Mouse (Mus musculus) myocyte (in vitro differentiated cells): Measurements from ENCODE around the gene Trim43b.
"Not testable (repeated sequence)": the region's sequence is repeated elsewhere in the genome, so short reads cannot be mapped to it uniquely, and the experiment has no call there.

ENCODE experiments used
- CEBPB ChIP-seq: IDR thresholded peaks from 2 replicates; pipeline ENCODE4 v1.6.1; 2011; ENCODE audit warnings: mild to moderate bottlenecking, moderate library complexity; ENCODE audit not compliant: poor library complexity, insufficient read depth, severe bottlenecking
- E2F4 ChIP-seq: IDR thresholded peaks from one replicate; pipeline ENCODE4 v1.6.1; 2011; ENCODE audit warnings: mild to moderate bottlenecking, control low read depth, moderate library complexity; ENCODE audit not compliant: insufficient read depth
- MAX ChIP-seq: IDR thresholded peaks from one replicate; pipeline ENCODE4 v1.6.1; 2011; ENCODE audit warnings: low read depth, mild to moderate bottlenecking, control low read depth
- MYOD1 ChIP-seq, 3 experiments: IDR thresholded peaks; one replicate each; pipeline ENCODE4 v1.6.1; 2011; ENCODE audit warnings: control low read depth in 2 of 3, low read depth in 2 of 3, mild to moderate bottlenecking in 2 of 3, moderate library complexity in 1 of 3; ENCODE audit not compliant: insufficient read length in 2 of 3, control insufficient read depth in 1 of 3
- MYOG ChIP-seq, 3 experiments: IDR thresholded peaks; one replicate each; pipeline ENCODE4 v1.6.1; 2011; ENCODE audit warnings: control low read depth in 2 of 3, low read depth in 2 of 3, mild to moderate bottlenecking in 2 of 3; ENCODE audit not compliant: insufficient read length in 2 of 3, control insufficient read depth in 1 of 3, insufficient read depth in 1 of 3
- POLR2A ChIP-seq: IDR thresholded peaks from one replicate; pipeline ENCODE4 v1.6.1; 2011; ENCODE audit warnings: low read depth, mild to moderate bottlenecking, control low read depth, moderate library complexity; ENCODE audit not compliant: insufficient read length
- POLR2AphosphoS2 ChIP-seq: IDR thresholded peaks from one replicate; pipeline ENCODE4 v1.6.1; 2011; ENCODE audit warnings: low read depth, control low read depth; ENCODE audit not compliant: insufficient read length
- REST ChIP-seq: IDR thresholded peaks from one replicate; pipeline ENCODE4 v1.6.1; 2011; ENCODE audit warnings: mild to moderate bottlenecking, control low read depth, moderate library complexity; ENCODE audit not compliant: insufficient read depth, insufficient read length
- SRF ChIP-seq: IDR thresholded peaks from one replicate; pipeline ENCODE4 v1.6.1; 2011; ENCODE audit warnings: low read depth; ENCODE audit not compliant: control insufficient read depth, insufficient read length
- TCF12 ChIP-seq: IDR thresholded peaks from one replicate; pipeline ENCODE4 v1.6.1; 2011; ENCODE audit warnings: mild to moderate bottlenecking, control low read depth; ENCODE audit not compliant: poor library complexity, insufficient read depth, severe bottlenecking
- TCF3 ChIP-seq: IDR thresholded peaks from one replicate; pipeline ENCODE4 v1.6.1; 2011; ENCODE audit warnings: low read depth, control low read depth; ENCODE audit not compliant: insufficient read length
- USF1 ChIP-seq: IDR thresholded peaks from one replicate; pipeline ENCODE4 v1.6.1; 2011; ENCODE audit warnings: low read depth, mild to moderate bottlenecking, control low read depth, moderate library complexity

DNA sequence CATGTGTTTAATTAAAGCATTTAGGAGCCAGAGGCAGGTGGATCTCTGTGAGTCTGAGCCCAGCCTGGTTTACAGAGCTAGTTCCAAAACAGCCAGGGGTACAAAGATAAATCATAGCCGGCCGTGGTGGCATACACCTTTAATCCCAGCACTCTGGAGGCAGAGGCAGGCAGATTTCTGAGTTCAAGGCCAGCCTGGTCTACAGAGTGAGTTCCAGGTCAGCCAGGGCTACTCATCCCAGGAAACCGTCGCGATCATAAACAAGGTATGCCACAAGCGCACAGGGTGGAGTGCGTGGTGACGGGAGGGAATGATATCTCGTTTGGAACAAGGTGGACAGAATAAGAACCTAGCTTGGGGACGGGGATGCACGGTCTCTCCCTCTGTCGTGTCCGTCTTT is 5.9 kb downstream of the Trim43b start:
- TF ChIP-seq POLR2A; USF1; MYOD1 (IDR thresholded peaks at IDR 0.05; ENCODE audit: control insufficient read depth in 1 of 3, insufficient read length in 2 of 3, low read depth in 2 of 3); TCF3; REST; POLR2AphosphoS2; MAX; SRF; MYOG (IDR thresholded peaks at IDR 0.05; ENCODE audit: control insufficient read depth in 1 of 3, insufficient read depth in 1 of 3, insufficient read length in 2 of 3, low read depth in 2 of 3); TCF12; CEBPB; E2F4: not testable (repeated sequence)
